Mouse (Mus musculus) intestine, embryonic 16.5 days (tissue): ENCODE data around the gene Trmt6. TPM values are rescaled to one million over a fixed set of nuclear protein-coding genes. Genes with fewer than 3 reads are reported as not detected.

Experiments used
- ATAC-seq: fragments of 200-750 bp; cut with Nextera tagmentation; 2 replicates; pipeline ENCODE4 v1.8.0; 2017; ENCODE audit warnings: moderate TSS enrichment, moderate library complexity
- H3K27ac ChIP-seq: fragments of 300-500 bp; sonication (generic); 2 replicates; pipeline ENCODE4 v1.5.1; 2014; ENCODE audit warnings: mild to moderate bottlenecking, low read length
- H3K27me3 ChIP-seq: fragments of 300-500 bp; sonication (generic); replicated peaks from 2 replicates; pipeline ENCODE4 v1.6.1; 2014; ENCODE audit warnings: low read length, control low read depth, mixed read lengths; ENCODE audit not compliant: control insufficient read depth, insufficient read depth
- H3K36me3 ChIP-seq: fragments of 300-500 bp; sonication (generic); 2 replicates; pipeline ENCODE4 v1.6.1; 2014; ENCODE audit warnings: low read length, control low read depth; ENCODE audit not compliant: control insufficient read depth, insufficient read depth
- H3K4me1 ChIP-seq: fragments of 300-500 bp; sonication (generic); 2 replicates; pipeline ENCODE4 v1.6.1; 2014; ENCODE audit warnings: low read length, control low read depth, mixed read lengths; ENCODE audit not compliant: control insufficient read depth, insufficient read depth
- H3K4me2 ChIP-seq: fragments of 300-500 bp; sonication (generic); 2 replicates; pipeline ENCODE4 v1.6.1; 2014; ENCODE audit warnings: low read depth, low read length, control low read depth
- H3K4me3 ChIP-seq: fragments of 300-500 bp; sonication (generic); 2 replicates; pipeline ENCODE4 v1.5.1; 2014; ENCODE audit warnings: mild to moderate bottlenecking, low read length
- H3K9ac ChIP-seq: fragments of 300-500 bp; sonication (generic); 2 replicates; pipeline ENCODE4 v1.6.1; 2014; ENCODE audit warnings: low read depth, low read length
- H3K9me3 ChIP-seq: fragments of 300-500 bp; sonication (generic); 2 replicates; pipeline ENCODE4 v1.6.1; 2016; ENCODE audit warnings: low read length, control low read depth; ENCODE audit not compliant: control insufficient read depth
- WGBS: fragments of 180-500 bp; shearing (Covaris S2); extraction: QIAGEN DNeasy Blood & Tissue Kit; methylation state at CpG from one replicate; pipeline ENCODE4 v1.1.7; 2014; 5-methylcytosine and 5-hydroxymethylcytosine counted together
- polyA plus RNA-seq: library from polyadenylated mRNA; unstranded; fragments of >200 nt; fragmentation: Nextera tagmentation; extraction: Ambion mirVana; gene quantifications from 2 replicates; pipeline ENCODE4 v1.2.1, GENCODE M21; 2015

Gene Trmt6
- 23.2 and 25.2 TPM in 2 replicates for polyA plus RNA-seq

DNA sequence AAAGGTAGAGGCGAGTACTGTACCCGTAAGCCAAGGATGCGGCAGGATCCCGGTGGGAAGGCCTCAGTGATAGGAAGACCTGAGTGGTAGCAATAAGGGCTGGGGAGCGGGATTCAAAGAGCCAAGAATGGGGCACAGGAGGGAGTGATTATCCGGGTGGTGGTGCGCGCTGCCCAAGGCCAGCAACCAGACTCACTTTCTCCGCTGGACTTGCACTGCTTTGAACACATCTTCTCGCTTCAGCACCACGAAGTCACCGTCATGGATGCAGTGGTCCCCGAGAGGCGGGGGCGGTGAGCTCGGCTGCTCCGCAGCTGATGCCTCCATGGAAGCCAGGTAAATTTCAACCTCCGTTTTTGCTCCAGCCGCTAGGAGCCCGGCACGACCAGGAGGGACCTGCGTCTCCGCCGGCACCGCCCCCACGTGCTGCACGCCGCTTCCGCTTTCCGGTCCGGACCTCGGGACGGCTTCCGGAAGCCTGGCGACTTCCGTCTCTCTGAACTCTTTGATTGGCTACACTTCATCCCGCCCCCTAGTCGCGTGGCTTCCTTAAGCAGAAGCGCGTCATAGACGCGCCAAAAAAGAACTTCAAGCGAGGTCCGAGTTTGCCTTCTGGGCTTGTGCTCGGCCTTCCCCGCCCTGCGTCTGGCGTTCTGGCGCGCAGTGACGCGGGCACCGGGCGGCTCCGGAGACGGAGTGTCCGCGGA is at the start of gene Trmt6, which contains the start of gene Mcm8:
Gene Trmt6 (minus strand): TSS at position 448 of the 707 bp plus-strand sequence.
Gene Mcm8 (plus strand): TSS at position 534 of the 707 bp plus-strand sequence.
- peak; percentile 100 for ATAC-seq
- Histone ChIP-seq H3K4me1 (peaks cover 12% of the 10 kb centered on the region), H3K36me3 (no peaks in the 10 kb centered on the region), H3K9me3 (no peaks in the 10 kb centered on the region), H3K9ac (peak within 1 kb of the TSS; percentile 83), H3K27me3 (no peaks in the 10 kb centered on the region), H3K27ac (peak within 1 kb of the TSS; percentile 79), H3K4me3 (peak within 1 kb of the TSS; percentile 75), H3K4me2 (peak within 1 kb of the TSS; percentile 75)
- under 1% methylated on average over 59 of the region's 59 CpGs for WGBS

DNA sequence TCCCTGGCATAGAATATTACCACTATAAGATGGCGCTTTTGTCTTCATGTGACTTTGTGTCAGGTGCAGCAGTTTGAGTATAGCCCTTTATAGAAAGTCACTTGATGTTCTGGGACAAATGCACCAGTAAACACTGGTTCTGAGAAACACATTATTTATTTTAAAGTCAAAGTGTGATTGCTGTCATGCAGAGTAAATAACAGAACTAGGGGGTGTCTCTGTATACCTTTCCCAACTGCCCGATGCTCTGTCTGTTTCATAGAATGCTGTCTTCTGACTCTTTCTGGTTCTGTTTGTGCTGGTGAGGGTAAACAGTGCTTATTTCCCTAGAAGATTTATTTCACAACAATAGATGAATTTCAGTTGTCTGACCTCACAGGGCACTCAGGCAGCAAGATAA is 47.5 kb upstream of the Trmt6 start:
- Histone ChIP-seq H3K4me3 (no peak overlapping the region), H3K9ac (no peak overlapping the region), H3K27me3 (no peaks in the 10 kb centered on the region), H3K9me3 (no peaks in the 10 kb centered on the region), H3K36me3 (no peaks in the 10 kb centered on the region), H3K4me2 (no peak overlapping the region), H3K4me1 (no peaks in the 10 kb centered on the region), H3K27ac (no peak overlapping the region)
- 93% methylated on average over 2 of the region's 2 CpGs for WGBS
- ATAC-seq, result no peak

DNA sequence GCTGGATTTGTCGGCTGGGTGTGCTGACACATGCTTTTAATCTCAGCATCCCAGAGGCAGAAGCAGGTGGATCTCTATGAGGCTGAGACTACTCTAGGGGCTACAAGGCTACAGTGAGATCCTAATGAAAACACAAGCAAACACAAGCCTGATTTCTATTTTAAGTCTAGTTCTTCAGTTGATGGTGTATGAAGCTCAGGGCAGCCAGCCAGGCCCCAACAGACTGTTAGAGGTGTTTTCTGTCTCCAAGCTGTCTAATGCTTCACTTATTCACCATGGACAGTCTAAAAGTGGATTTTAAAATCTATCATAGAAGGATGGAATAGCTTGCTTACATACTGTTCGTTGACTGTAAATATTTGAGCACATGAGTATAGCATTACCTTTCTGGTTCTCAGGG is 45.6 kb upstream of the Trmt6 start:
- Histone ChIP-seq H3K4me3 (no peak overlapping the region), H3K36me3 (no peaks in the 10 kb centered on the region), H3K9ac (no peak overlapping the region), H3K27me3 (no peaks in the 10 kb centered on the region), H3K4me2 (no peak overlapping the region), H3K9me3 (no peaks in the 10 kb centered on the region), H3K27ac (no peak overlapping the region), H3K4me1 (no peaks in the 10 kb centered on the region)
- WGBS, result 90% methylated on average over 2 of the region's 2 CpGs
- ATAC-seq, result no peak

DNA sequence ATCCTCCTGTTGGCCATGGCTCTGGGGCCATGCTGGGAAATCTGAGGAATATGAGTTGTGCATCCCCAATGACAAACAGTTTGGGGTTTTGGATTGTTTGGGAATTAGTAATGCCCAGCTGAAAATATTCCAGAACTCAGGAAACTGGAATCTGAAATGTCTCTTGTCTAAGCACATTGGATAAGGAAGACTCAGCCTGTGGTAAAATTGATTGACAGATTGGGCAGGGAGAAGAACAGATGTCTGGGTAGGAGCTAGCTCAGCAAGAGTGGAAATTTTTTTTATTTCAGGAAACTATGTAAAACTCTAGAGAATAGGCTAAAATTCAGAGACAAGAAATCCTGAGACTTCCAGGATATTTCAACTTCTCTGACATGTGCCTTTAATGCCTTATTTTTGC is 44.6 kb upstream of the Trmt6 start:
- no peak overlapping the region for H3K4me2 ChIP-seq
- H3K4me1 ChIP-seq, result no peaks in the 10 kb centered on the region
- ATAC-seq, result no peak
- no peaks in the 10 kb centered on the region for H3K36me3 ChIP-seq
- H3K4me3 ChIP-seq, result no peak overlapping the region
- H3K27ac ChIP-seq, result no peak overlapping the region
- H3K9ac ChIP-seq, result no peak overlapping the region
- H3K27me3 ChIP-seq, result no peaks in the 10 kb centered on the region
- H3K9me3 ChIP-seq, result no peaks in the 10 kb centered on the region

DNA sequence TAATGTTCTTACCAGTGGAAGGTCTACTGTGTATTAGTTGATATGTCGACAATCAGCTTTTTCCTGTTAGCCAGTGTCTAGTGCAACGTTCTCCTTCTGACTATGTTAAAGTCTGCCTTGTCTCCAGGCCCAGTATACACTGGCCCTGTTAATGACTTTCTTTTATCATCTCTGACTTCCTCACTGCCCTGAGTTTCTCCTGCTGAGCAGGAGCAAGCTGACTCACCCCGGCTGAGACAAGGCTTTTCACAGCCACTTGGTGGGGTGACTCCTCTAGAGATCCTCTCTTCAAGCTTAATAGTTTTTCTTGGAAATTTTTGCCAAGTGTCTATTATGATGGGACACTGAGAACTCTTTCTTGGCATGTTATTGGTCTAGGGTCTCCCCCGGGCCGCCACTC is 40.5 kb upstream of the Trmt6 start:
- Histone ChIP-seq H3K4me2 (no peak overlapping the region), H3K27me3 (no peaks in the 10 kb centered on the region), H3K9ac (no peak overlapping the region), H3K36me3 (no peaks in the 10 kb centered on the region), H3K4me3 (no peak overlapping the region), H3K9me3 (no peaks in the 10 kb centered on the region), H3K27ac (no peak overlapping the region), H3K4me1 (no peaks in the 10 kb centered on the region)
- 76% methylated on average over 5 of the region's 5 CpGs for WGBS
- ATAC-seq, result peak; percentile 76

DNA sequence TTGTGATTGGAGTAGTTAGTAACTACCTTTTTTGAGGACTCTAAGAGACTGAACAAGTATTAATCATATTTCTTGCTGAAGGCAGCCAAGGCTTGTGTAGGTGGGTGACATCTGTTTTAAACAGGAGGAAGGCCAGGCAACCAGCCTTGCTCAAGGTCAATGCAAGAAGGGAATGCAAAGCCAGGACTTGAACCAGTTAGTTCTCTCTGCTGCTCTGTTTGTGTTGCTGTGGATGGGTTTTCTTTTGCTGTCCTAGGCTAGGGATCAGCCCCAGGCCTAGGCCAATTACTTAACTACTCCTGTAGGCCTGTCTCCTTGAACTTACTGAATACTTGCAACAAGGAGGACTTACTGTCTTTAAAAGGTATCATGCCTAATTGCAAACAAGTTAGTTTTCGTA is 37.2 kb upstream of the Trmt6 start:
- ATAC-seq, result no peak
- Histone ChIP-seq H3K4me3 (no peak overlapping the region), H3K4me1 (peaks cover 4% of the 10 kb centered on the region), H3K27me3 (no peaks in the 10 kb centered on the region), H3K9ac (no peak overlapping the region), H3K36me3 (no peaks in the 10 kb centered on the region), H3K9me3 (no peaks in the 10 kb centered on the region), H3K4me2 (no peak overlapping the region), H3K27ac (no peak overlapping the region)
- 94% methylated on average over 1 of the region's 1 CpGs for WGBS

DNA sequence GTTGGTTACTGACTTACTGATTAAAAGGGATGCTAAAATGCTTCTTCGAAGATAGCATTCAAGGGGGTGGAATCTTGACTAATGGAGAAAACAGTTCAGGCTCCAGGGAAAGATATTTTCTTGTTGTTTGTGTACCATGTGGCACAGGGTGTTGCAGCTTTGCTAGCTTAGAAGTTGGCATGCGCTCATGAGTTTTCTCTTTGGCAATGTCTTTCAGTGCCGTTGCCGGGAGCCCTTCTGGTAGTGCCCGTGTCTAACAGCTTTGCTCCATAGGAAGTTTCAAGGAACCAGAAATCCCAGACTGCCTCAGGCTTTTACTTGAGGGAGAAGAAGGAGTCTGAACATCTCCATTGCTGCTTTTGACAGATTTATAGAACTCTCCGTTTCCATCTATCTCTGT is 33.3 kb upstream of the Trmt6 start:
- Histone ChIP-seq H3K27ac (no peak overlapping the region), H3K9ac (no peak overlapping the region), H3K4me2 (no peak overlapping the region), H3K4me1 (peaks cover 10% of the 10 kb centered on the region), H3K4me3 (no peak overlapping the region), H3K27me3 (no peaks in the 10 kb centered on the region), H3K36me3 (no peaks in the 10 kb centered on the region), H3K9me3 (no peaks in the 10 kb centered on the region)
- no peak for ATAC-seq
- WGBS, result 92% methylated on average over 6 of the region's 6 CpGs

DNA sequence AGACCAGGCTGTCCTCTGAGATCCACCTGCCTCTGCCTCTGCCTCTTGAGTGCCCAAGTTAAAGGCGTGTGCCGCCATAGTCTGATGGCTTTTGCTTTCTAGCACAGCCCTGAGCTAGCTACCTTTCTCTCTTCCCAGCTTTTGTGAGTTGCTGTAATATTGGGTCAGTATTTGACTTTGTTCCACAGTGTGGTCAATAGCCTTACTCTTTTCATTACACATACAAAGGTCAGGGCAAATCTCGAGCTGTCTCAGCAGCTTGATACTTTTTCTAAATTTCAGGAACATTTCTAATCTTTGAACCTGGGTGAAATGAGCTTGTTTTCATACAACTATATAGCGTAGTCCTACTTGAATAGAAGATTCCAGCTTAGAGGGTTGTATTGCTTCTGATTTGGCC is 32.5 kb upstream of the Trmt6 start:
- ATAC-seq, result no peak
- peak overlapping the region; percentile 60; the same call in 1 of the 2 replicates for H3K4me2 ChIP-seq
- H3K9me3 ChIP-seq, result no peaks in the 10 kb centered on the region
- no peak overlapping the region for H3K27ac ChIP-seq
- peak overlapping the region; percentile 97; the same call in 1 of the 2 replicates for H3K4me3 ChIP-seq
- no peaks in the 10 kb centered on the region for H3K36me3 ChIP-seq
- no peak overlapping the region for H3K9ac ChIP-seq
- 89% methylated on average over 4 of the region's 4 CpGs for WGBS
- H3K27me3 ChIP-seq, result no peaks in the 10 kb centered on the region
- peaks cover 10% of the 10 kb centered on the region for H3K4me1 ChIP-seq

DNA sequence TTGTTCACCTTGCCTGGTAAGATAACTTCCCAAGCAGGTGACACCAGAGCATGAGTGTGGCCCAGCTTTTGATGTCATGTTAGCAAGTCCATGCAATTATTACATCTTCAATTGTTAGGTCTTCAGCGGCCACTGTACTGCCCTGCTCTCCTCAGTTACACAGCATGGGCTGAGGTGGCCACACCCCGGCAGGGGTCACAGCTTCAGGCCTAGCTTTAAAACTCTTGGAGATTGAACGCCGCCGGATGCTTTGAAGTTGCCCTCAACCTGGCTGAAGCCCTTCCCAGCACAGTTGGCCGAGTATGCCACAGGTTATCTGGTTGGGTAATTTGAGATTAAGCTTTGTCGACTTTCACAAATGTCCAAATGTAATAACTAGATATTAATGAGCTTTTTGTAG is 31.7 kb upstream of the Trmt6 start:
- Histone ChIP-seq H3K9me3 (no peaks in the 10 kb centered on the region), H3K4me2 (peak overlapping the region; percentile 60), H3K36me3 (no peaks in the 10 kb centered on the region), H3K27me3 (no peaks in the 10 kb centered on the region), H3K4me1 (peaks cover 10% of the 10 kb centered on the region), H3K4me3 (peak overlapping the region; percentile 97), H3K9ac (peak overlapping the region; percentile 92), H3K27ac (no peak overlapping the region)
- WGBS, result 31% methylated on average over 7 of the region's 7 CpGs
- ATAC-seq, result peak; percentile 27; the same call in 1 of the 2 replicates
